Mouse (Mus musculus) midbrain, embryonic 15.5 days (tissue): ENCODE results near the gene Nppb. TPM values are rescaled to one million over a fixed set of nuclear protein-coding genes. Genes with fewer than 3 reads are reported as not detected.

Experiments used
- ATAC-seq: fragments of 200-750 bp; cut with Nextera tagmentation; replicated peaks from 2 replicates; pipeline ENCODE4 v1.8.0; 2017; ENCODE audit warnings: moderate TSS enrichment
- H3K27ac ChIP-seq: fragments of 300-500 bp; sonication (generic); 2 replicates; pipeline ENCODE4 v1.5.1; 2015; ENCODE audit warnings: mild to moderate bottlenecking, inconsistent platforms
- H3K27me3 ChIP-seq: fragments of 300-500 bp; sonication (generic); replicated peaks from 2 replicates; pipeline ENCODE4 v1.6.1; 2015; ENCODE audit warnings: inconsistent platforms
- H3K36me3 ChIP-seq: fragments of 300-500 bp; sonication (generic); replicated peaks from 2 replicates; pipeline ENCODE4 v1.6.1; 2015; ENCODE audit warnings: inconsistent platforms
- H3K4me1 ChIP-seq: fragments of 300-500 bp; sonication (generic); 2 replicates; pipeline ENCODE4 v1.6.1; 2015; ENCODE audit warnings: inconsistent platforms
- H3K4me2 ChIP-seq: fragments of 300-500 bp; sonication (generic); 2 replicates; pipeline ENCODE4 v1.6.1; 2015; ENCODE audit warnings: inconsistent platforms, mild to moderate bottlenecking, moderate library complexity
- H3K4me3 ChIP-seq: fragments of 300-500 bp; sonication (generic); 2 replicates; pipeline ENCODE4 v1.5.1; 2015; ENCODE audit warnings: mild to moderate bottlenecking, inconsistent platforms
- H3K9ac ChIP-seq: fragments of 300-500 bp; sonication (generic); 2 replicates; pipeline ENCODE4 v1.6.1; 2015; ENCODE audit warnings: mild to moderate bottlenecking, inconsistent platforms
- H3K9me3 ChIP-seq: fragments of 300-500 bp; sonication (generic); 2 replicates; pipeline ENCODE4 v1.6.1; 2016; ENCODE audit warnings: inconsistent platforms
- WGBS: fragments of 180-500 bp; shearing (Covaris S2); methylation state at CpG from one replicate; pipeline ENCODE4 v1.1.7; 2015; ENCODE audit warnings: mixed read lengths; 5-methylcytosine and 5-hydroxymethylcytosine counted together
- polyA plus RNA-seq: library from polyadenylated mRNA; unstranded; fragments of >200 nt; fragmentation: Nextera tagmentation; extraction: Ambion mirVana; gene quantifications from 2 replicates; pipeline ENCODE4 v1.2.1, GENCODE M21; 2015

The Nppb gene
- polyA plus RNA-seq, 1 experiment from 2014 or later = not detected

GRCm38 (mm10) chr4:148018410-148018809, 32.8 kb downstream of the Nppb start:
- H3K4me2 ChIP-seq = no peak overlapping the region
- no peak overlapping the region for H3K4me3 ChIP-seq
- H3K4me1 ChIP-seq = no peaks in the 10 kb centered on the region
- 39% methylated on average over 2 of the region's 2 CpGs for WGBS
- peak overlapping the region; percentile 43; the same call in 1 of the 2 replicates for H3K27ac ChIP-seq
- no peaks in the 10 kb centered on the region for H3K9me3 ChIP-seq
- H3K9ac ChIP-seq = no peak overlapping the region
- peak; percentile 27; the same call in 1 of the 2 replicates for ATAC-seq
- H3K27me3 ChIP-seq = no peaks in the 10 kb centered on the region
- peaks cover 89% of the 10 kb centered on the region for H3K36me3 ChIP-seq

- ATAC-seq = no peak
- H3K9me3 ChIP-seq = no peaks in the 10 kb centered on the region
- 92% methylated on average over 3 of the region's 3 CpGs for WGBS
- H3K4me2 ChIP-seq = no peak overlapping the region
- H3K4me1 ChIP-seq = 0 out of 2 replicates have a peak, but pooled peaks cover 3% of the 10 kb centered on the region
- H3K27me3 ChIP-seq = no peaks in the 10 kb centered on the region
- H3K9ac ChIP-seq = no peak overlapping the region
- H3K36me3 ChIP-seq = peaks cover 75% of the 10 kb centered on the region
- no peak overlapping the region for H3K27ac ChIP-seq
- no peak overlapping the region for H3K4me3 ChIP-seq
Measured at GRCm38 (mm10) chr4:148024003-148024402, 38.4 kb downstream of the Nppb start.

DNA sequence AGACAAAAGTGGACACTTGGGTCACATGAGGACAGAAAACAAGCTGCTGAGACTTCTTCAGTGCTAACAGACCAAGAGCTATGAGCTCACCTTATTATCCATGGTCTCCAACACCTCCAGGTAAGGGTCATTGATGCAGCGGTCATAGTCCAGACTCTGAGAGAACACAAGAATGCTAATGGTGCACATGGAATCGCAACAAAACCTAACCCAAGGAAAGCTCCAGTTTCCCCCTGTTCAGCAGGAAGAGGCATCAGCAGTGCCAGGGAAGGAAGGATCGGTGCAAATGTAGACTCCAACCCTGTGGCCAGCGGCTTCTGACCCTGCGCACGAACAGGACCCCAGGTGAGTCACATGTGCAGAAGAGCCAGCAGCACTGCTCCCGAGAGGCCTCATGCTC, 43.7 kb downstream of the Nppb start:
- 93% methylated on average over 7 of the region's 7 CpGs for WGBS
- Histone ChIP-seq H3K4me1 (0 out of 2 replicates have a peak, but pooled peaks cover 8% of the 10 kb centered on the region), H3K27me3 (no peaks in the 10 kb centered on the region), H3K36me3 (peaks cover 38% of the 10 kb centered on the region), H3K9ac (no peak overlapping the region), H3K4me2 (no peak overlapping the region), H3K27ac (no peak overlapping the region), H3K9me3 (no peaks in the 10 kb centered on the region), H3K4me3 (no peak overlapping the region)
- no peak for ATAC-seq

GRCm38 (mm10) chr4:148030506-148030905, 44.9 kb downstream of the Nppb start:
- H3K4me1 ChIP-seq = peaks cover 10% of the 10 kb centered on the region
- no peak overlapping the region for H3K27ac ChIP-seq
- no peak for ATAC-seq
- no peaks in the 10 kb centered on the region for H3K9me3 ChIP-seq
- 85% methylated on average over 5 of the region's 5 CpGs for WGBS
- H3K9ac ChIP-seq = no peak overlapping the region
- H3K4me3 ChIP-seq = no peak overlapping the region
- H3K36me3 ChIP-seq = peaks cover 28% of the 10 kb centered on the region; the same call in 1 of the 2 replicates
- no peaks in the 10 kb centered on the region for H3K27me3 ChIP-seq
- no peak overlapping the region for H3K4me2 ChIP-seq

DNA sequence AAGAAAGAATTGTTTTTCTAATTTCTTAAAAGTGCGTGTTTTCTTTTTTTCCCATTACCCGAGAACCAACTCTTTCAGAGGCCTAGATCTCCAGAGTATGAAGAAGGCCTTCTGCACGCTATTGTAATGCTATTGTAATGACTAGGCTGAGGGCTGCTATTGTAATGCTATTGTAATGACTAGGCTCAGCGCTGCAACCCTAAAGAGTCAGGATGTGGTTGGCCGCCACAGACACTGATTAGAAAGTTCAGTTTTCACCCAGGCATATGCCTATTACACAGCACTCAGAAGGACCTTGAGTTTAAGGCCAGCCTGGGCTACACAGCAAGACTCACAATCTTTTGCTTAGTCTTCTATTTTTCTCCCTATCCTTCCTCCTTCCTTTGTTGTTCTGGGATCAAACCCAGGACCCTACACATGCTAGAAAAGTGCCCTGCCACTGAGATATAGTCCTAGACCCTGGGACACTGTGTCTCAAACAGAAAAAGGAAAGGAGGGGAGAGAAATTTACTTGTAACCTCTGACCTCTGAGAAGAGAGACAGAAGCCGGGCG, 48.3 kb downstream of the Nppb start:
- WGBS = 61% methylated on average over 7 of the region's 7 CpGs
- peaks cover 8% of the 10 kb centered on the region; the same call in 1 of the 2 replicates for H3K36me3 ChIP-seq
- ATAC-seq = no peak

DNA sequence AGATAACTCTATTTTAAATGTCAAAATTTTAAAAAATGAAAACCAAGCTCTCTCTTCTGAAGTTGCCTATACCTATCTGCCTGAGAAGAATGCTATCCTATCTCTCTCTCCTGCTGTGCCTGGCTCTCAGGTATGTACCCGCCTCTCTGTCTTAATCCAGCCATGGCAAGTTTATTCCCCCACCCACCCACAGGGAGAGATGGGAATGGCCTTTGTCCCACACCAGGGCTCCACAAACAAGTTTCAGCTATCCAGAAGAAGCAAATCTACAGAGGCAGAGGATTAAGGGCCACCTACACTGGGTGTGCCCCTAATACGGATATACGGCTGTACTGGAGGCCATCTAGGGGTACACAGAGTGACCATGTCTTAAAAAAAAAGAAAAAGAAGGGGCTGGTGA, 49.9 kb downstream of the Nppb start:
- no peak overlapping the region for H3K9ac ChIP-seq
- H3K27ac ChIP-seq = no peak overlapping the region
- no peaks in the 10 kb centered on the region for H3K27me3 ChIP-seq
- no peaks in the 10 kb centered on the region for H3K36me3 ChIP-seq
- WGBS = 91% methylated on average over 3 of the region's 3 CpGs
- no peaks in the 10 kb centered on the region for H3K9me3 ChIP-seq
- ATAC-seq = no peak
- no peak overlapping the region for H3K4me3 ChIP-seq
- H3K4me2 ChIP-seq = no peak overlapping the region
- H3K4me1 ChIP-seq = peaks cover 28% of the 10 kb centered on the region

More for the DNA sequence above, 48.3 kb downstream of the Nppb start:
- Histone ChIP-seq H3K4me1 (peaks cover 16% of the 10 kb centered on the region), H3K4me2 (no peak overlapping the region), H3K9ac (no peak overlapping the region), H3K9me3 (no peaks in the 10 kb centered on the region), H3K27ac (no peak overlapping the region), H3K27me3 (no peaks in the 10 kb centered on the region), H3K4me3 (no peak overlapping the region)

Other genes with a start within 250 kb of the Nppb start
- gene Zfp984, start 176.0 kb upstream of the Nppb start, polyA plus RNA-seq = 2.7 and 3.4 TPM in 2 replicates
- 7.5 and 7.6 TPM in 2 replicates for gene Zfp933, start 137.4 kb upstream of the Nppb start, polyA plus RNA-seq
- 43.3 and 48.3 TPM in 2 replicates for gene Miip, start 117.0 kb upstream of the Nppb start, polyA plus RNA-seq
- 9.5 and 9.7 TPM in 2 replicates for gene Fv1, start 116.8 kb upstream of the Nppb start, polyA plus RNA-seq
- 101 and 104 TPM in 2 replicates for gene Mfn2, start 81.1 kb upstream of the Nppb start, polyA plus RNA-seq
- gene Plod1, start 49.0 kb upstream of the Nppb start, polyA plus RNA-seq = 20.2 and 22.7 TPM in 2 replicates
- 12.8 and 16.5 TPM in 2 replicates for gene 2510039O18Rik, start 44.9 kb upstream of the Nppb start, polyA plus RNA-seq
- gene Nppa, start 14.9 kb downstream of the Nppb start, polyA plus RNA-seq = 3.6 and 6.4 TPM in 2 replicates
- 36.2 and 38.0 TPM in 2 replicates for gene Clcn6, start 53.0 kb downstream of the Nppb start, polyA plus RNA-seq
- gene Mthfr, start 53.3 kb downstream of the Nppb start, polyA plus RNA-seq = 23.2 and 24.8 TPM in 2 replicates
- 5.5 and 6.4 TPM in 2 replicates for gene Agtrap, start 102.2 kb downstream of the Nppb start, polyA plus RNA-seq
- 99.2 and 112 TPM in 2 replicates for gene Mad2l2, start 144.6 kb downstream of the Nppb start, polyA plus RNA-seq
- 15.1 and 15.7 TPM in 2 replicates for gene Draxin, start 144.9 kb downstream of the Nppb start, polyA plus RNA-seq
- 21.6 and 21.7 TPM in 2 replicates for gene Fbxo6, start 166.4 kb downstream of the Nppb start, polyA plus RNA-seq
- 93.3 and 97.6 TPM in 2 replicates for gene Fbxo44, start 174.7 kb downstream of the Nppb start, polyA plus RNA-seq
- 5.9 and 6.2 TPM in 2 replicates for gene Fbxo2, start 174.8 kb downstream of the Nppb start, polyA plus RNA-seq